Mouse (Mus musculus) lung, postnatal 25 days (tissue): ENCODE measurements around the gene Tmem108.

Experiments used
- DNase-seq: peaks from one replicate; pipeline ENCODE4 v3.0.0; 2022; ENCODE audit warnings: low spot score

Tmem108 gene

DNA sequence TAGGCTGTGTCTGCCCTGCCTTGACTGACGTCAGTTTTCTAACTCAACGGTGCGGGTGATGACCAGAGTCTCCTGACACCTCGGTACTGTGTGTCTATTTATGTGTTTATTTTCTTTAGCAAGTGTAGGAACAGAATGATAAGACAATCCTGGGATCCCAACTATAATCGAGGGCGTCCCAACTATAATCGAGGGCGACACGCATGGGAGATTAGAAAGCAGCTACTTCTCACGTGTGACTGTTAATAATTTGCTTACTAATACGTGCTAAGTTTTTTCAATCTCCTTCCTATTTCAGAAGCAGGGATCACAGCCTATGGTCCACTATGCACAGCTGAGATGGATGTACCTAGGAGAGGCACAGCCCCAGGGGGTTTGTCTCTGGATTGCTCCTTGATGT, 266.2 kb downstream of the Tmem108 start:
- no peak for DNase-seq

DNA sequence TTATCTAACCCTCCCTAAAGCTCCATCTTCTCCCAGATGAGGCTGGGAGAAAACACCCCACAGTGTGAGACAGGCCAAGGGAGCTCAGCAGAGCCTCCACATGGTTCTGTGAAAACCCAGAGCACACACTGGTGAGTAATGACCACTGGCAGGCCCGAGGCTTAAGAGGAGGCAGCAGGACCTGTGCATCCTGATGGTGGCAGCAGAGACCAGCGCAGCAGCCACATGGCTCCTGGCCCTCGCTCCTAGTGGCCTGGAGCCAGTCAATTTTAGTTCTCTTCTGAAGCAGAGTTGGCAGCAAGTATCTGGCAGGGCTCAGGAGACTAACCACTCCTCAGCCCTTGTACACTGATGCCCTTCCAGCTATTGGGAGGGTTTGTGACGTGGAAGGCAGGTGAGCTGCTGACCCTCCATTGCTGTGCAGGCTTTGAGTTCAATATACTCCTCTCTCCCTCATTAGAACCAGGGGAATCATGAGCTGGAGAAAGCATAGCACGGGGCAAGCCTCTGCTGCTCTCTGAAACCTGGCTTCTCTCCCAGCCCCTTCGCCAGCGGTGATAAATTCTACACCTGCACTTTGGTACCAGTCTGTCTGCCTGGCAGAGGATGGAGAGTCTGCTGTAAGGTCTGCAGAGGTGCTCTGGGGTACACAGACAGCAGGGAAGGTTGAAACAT, 267.2 kb downstream of the Tmem108 start:
- peak; percentile 66 for DNase-seq

- no peak for DNase-seq
These were observed 269.7 kb downstream of the Tmem108 start for GRCm38 (mm10) chr9:103491985-103492384.

GRCm38 (mm10) chr9:103490439-103490838, 271.2 kb downstream of the Tmem108 start:
- DNase-seq: peak; percentile 73

GRCm38 (mm10) chr9:103489883-103490282, 271.8 kb downstream of the Tmem108 start:
- DNase-seq: peak; percentile 22

- peak; percentile 10 for DNase-seq
These were observed 272.5 kb downstream of the Tmem108 start for GRCm38 (mm10) chr9:103489096-103489495.

- DNase-seq: no peak
These were observed 275.4 kb downstream of the Tmem108 start for GRCm38 (mm10) chr9:103486262-103486661.

- DNase-seq: no peak
These were observed 276.0 kb downstream of the Tmem108 start for GRCm38 (mm10) chr9:103485606-103486005.

GRCm38 (mm10) chr9:103480603-103481220, 280.9 kb downstream of the Tmem108 start:
- DNase-seq: no peak

DNA sequence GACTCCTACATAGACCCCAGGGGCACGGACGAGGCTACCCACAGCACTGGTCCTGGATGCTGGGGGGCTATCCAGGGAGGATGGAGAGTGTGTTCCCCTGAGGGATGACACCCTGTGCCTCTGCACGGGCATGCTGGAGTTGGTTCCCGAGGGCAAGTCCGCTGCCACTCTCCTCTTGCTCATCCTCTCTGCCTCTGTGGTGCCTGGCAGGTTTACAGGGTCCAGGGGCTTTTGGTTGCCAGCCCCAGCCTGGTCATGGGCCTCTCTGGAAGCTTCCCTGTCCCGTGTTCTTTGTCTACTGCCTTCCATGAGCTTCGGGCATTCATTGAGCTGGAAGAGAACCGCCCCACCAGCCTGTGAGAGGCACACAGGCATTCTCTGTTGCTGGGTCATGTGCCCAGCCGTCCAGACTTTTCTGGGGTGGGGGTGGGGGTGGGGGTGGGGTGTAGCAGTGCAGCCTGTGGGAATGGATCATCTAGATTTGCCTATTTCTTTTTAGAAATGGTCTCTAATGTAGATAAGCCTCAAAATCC, 281.5 kb downstream of the Tmem108 start, which contains the start of gene Bfsp2:
TSS of gene Bfsp2 (minus strand) at position 377 of the 533 bp plus-strand sequence.
- no peak for DNase-seq

DNA sequence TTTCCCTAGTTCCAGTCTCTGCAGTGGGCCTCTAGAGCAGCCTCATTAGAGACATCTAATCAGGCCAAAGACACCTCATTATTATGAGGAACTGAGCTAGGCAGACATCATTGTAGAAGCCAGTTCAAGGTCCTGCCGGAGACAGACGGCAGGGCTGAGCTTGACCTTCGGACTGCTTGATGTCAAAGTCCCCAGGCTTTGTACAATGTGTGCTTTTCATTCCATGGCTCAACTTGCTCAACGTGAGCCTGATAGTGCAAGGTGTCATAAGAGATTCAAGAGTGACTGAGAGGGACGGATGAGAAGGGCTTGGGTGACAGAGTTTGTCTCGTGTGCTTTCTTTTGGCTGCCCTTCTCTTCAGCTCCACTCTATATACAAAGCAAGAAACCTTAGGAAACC, 286.2 kb downstream of the Tmem108 start:
- no peak for DNase-seq

- no peak for DNase-seq
These were observed 287.5 kb downstream of the Tmem108 start for GRCm38 (mm10) chr9:103473915-103474688.

DNA sequence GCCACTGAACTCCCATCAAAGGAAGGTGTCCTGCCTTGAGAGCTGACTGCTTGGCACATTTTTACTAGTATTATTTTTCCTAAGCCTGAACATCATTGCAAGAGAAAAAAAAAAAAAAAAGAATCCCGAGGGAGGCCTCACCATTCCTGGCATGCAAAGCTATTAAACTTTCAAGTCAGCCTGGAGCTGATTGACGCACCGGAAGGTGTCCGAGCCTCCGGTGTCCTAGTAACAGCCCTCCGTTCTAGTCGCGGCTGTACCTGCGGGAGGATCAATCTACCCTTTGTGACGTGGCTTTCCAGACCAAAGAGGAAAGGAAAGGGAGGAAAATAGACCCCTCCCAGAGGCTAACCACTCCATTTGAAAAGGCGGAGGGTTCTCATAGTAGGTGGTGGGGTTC, 289.9 kb downstream of the Tmem108 start:
- DNase-seq: no peak

- DNase-seq: no peak
These were observed 292.1 kb downstream of the Tmem108 start for GRCm38 (mm10) chr9:103469516-103469915.

DNA sequence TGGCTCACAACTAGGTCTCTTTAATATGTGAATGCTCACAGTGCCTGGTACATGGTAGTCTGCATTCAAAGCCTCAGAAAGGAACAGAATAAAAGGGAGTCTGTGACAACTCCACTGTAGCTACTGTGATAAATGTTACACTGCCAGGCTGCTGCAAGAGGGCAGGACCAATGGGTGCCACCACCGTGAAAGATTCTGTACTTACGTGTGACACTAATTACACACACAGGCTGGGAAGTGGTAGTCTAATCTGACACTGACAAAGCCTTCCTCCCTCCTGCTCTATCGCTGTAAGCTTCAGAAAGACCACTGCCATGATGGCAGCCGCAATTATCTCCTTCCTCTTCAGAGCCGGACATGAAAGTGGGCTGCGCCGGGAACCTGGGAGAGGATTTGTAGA, 292.7 kb downstream of the Tmem108 start:
- no peak for DNase-seq

DNA sequence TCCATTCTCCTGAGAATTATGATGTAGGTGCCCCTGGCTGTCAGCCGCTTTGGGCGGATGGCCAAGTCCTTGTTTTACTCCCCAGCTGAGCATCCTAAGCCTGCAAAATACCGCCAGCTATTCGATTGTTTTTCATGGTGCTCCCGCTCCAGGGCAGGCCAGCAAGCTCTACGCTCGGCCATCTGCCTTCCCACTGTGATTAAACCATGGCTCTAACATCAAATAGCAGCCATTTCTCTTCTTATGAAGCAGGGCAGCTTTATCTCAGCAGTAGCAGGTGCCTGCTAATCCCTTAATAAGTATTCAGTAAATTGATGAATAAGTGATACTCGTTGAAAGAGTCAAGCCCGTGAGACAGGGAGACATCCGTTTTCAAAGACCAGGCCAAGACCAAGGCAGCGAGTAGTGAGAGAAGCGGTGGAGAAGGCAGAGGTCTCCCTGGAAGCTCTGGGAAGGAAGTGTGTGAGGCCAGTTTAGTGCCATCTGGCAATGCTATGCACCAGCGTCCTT, 295.9 kb downstream of the Tmem108 start:
- DNase-seq: no peak

DNA sequence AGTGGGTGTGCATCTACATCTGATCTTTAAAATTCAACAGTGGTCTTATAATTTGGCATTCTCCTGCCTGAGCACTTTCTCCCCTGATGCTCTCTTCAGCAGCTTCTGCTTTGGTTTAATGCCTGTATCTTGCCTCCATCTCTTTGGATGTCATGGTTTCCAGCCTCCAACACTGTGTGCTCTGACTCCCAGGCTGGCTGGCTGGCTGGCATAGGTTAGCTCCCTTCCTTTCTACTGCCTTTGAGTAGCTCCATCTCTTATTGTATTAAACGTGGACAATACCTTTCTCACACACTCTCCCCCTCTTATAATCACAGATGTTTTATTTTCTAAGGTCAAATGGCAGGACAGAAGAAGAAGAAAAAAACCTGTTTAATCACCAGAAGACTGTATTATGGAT, 296.3 kb downstream of the Tmem108 start:
- no peak for DNase-seq

DNA sequence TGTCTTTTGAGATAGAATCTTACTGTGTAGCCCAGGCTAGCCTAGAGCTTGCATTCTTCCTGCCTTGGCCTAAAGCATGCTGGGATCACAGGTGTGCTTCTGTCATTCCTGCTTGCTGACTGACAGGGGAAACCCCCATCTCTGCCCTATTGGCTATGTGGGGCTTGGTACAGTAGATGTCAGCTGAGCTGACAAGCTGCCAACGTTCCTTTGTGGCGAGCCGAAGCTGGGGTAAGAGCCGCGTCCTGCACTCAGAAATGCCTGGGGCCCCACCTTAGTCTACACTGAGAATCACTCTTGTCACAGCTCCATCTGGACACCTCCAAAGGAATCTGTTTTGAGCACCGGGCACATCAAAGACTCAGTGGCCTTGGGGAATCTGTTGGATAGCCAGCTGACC, 297.8 kb downstream of the Tmem108 start:
- DNase-seq: no peak

- no peak for DNase-seq
These were observed 301.8 kb downstream of the Tmem108 start for GRCm38 (mm10) chr9:103459839-103460238.

DNA sequence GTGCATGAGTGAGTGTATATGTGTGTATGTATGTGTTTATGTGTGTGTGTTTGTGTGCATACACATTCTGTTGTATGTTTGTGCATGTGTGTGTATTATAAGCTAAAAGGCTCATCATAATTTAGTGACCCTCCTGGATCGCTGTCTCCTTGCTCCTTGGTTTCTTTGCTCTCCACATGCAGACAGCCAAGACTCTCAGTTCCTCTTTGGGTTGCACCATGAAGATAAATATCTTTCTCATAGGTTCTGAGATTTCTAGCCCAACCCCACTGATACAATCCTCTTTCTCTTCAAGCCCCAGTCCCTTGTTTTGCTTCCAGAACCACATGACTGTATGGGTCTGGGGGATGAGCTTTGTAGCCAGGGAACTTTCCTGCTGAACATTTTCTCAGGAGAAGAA, 302.3 kb downstream of the Tmem108 start:
- DNase-seq: no peak

- DNase-seq: no peak
These were observed 312.0 kb downstream of the Tmem108 start for GRCm38 (mm10) chr9:103449651-103450050.

DNA sequence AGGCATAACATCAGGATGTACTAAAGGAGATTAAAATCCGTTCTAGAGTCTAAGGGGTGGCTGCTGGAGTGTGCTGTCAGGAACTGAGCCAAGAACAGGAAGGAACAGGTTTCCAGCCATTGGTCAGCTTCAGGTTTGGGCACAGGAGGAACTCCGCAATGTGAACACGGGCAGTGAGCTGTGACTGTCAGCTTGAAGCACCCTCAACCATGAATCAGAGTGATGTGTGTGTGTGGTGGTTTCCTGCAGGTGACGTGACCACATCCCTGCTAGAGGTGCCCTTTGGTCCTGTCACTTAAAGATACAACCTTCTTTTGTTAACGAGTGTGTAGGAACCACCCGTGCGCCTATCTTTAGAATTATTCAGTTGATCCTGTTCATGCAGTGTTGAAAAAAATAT, 312.5 kb downstream of the Tmem108 start:
- peak; percentile 38 for DNase-seq

GRCm38 (mm10) chr9:103444656-103445055, 317.0 kb downstream of the Tmem108 start:
- DNase-seq: no peak
